ENCODE assay signal across 8 mouse cellular contexts in the genomic region with DNA sequence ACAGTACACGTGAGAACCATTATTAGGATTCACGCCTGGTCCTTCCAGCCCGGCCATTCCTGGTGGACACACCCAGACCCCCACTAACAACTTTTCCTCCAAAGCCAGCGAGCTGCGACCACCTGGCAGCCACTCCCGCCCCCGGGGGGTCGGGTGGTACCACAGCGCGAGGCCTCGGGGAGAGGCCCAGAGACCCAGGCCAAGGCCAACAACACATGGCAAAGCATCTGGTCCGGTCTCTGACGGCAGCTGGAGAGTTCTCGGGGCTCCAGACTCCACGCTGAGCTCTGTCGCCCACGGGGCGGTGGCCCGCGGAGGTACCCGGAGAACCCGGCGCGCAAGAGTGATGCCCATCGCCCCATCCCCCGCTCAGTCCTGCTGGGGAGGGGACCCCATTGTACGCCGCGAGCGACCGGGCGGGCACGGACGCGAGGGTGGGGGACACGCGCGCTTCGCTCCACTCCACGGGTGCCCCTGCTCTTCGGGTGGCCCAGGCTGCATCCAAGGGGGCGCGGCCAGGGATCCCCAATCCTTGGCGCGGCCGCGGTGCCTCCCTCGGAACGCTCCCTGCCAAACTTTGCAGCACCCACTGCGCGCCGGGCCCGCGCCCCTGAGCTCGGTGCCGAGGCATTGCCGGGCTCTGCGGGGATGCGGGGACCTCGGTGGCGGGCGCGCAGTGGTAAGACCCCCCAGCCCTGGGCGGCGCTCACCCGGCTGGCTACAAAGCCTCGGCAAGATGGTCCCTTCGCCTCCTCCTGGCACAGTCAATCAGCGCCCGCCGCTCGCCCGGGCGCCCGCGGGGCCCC. TPM values are rescaled to one million over a fixed set of nuclear protein-coding genes. Genes with fewer than 3 reads are reported as not detected.
A peak's percentile ranks its signal among the peaks of the same experiment; 100 is the strongest.
DNase-seq lines count a peak whose midpoint lies in the region; ATAC-seq and TF ChIP-seq lines count a peak whose summit lies in the region.

No protein-coding gene starts in this region.

- under 1% methylated on average over 74 of the region's 76 CpGs for WGBS in cerebellum, adult 2 months
- WGBS in hindbrain, embryonic 14.5 days = under 1% methylated on average over 62 of the region's 76 CpGs
- WGBS in midbrain, embryonic 10.5 days = under 1% methylated on average over 76 of the region's 76 CpGs

- H3K4me2 ChIP-seq in hindbrain, embryonic 14.5 days (replicated peaks) = peak overlapping the region; percentile 93

- H3K36me3 ChIP-seq in hindbrain, embryonic 14.5 days (replicated peaks; ENCODE audit: control insufficient read depth, insufficient read depth) = no peaks in the 10 kb centered on the region
- peaks cover 9% of the 10 kb centered on the region; the same call in 1 of the 2 replicates for H3K36me3 ChIP-seq in midbrain, embryonic 10.5 days

- H3K9me3 ChIP-seq in hindbrain, embryonic 14.5 days (ENCODE audit: control insufficient read depth, low read length) = no peaks in the 10 kb centered on the region
- H3K9me3 ChIP-seq in midbrain, embryonic 10.5 days (replicated peaks) = no peaks in the 10 kb centered on the region

- H3K4me3 ChIP-seq in cerebellum, adult 2 months (replicated peaks; ENCODE audit: insufficient read depth, low read depth, low read length) = peak overlapping the region; percentile 98
- peak overlapping the region; percentile 82 for H3K4me3 ChIP-seq in hindbrain, embryonic 14.5 days (replicated peaks; ENCODE audit: low read length)
- peak overlapping the region; percentile 99 for H3K4me3 ChIP-seq in midbrain, embryonic 10.5 days

- no peak for TF ChIP-seq CTCF in cerebellum, adult 2 months (IDR thresholded peaks at IDR 0.05; ENCODE audit: borderline replicate concordance, insufficient read depth, low read depth, low read length)

- TF ChIP-seq POLR2A in cerebellum, adult 2 months (IDR thresholded peaks at IDR 0.05; ENCODE audit: borderline replicate concordance, insufficient read depth, low read length) = no peak

- H3K27ac ChIP-seq in cerebellum, adult 2 months (ENCODE audit: insufficient read depth, low read length) = peak overlapping the region; percentile 100
- H3K27ac ChIP-seq in hindbrain, embryonic 14.5 days = peak overlapping the region; percentile 100
- peak overlapping the region; percentile 100 for H3K27ac ChIP-seq in midbrain, embryonic 10.5 days (replicated peaks)

- H3K27me3 ChIP-seq in cerebellum, adult 2 months (ENCODE audit: control insufficient read depth, insufficient read depth, low read length) = no peaks in the 10 kb centered on the region
- H3K27me3 ChIP-seq in hindbrain, embryonic 14.5 days (ENCODE audit: control insufficient read depth, insufficient read depth, low read length) = no peaks in the 10 kb centered on the region
- H3K27me3 ChIP-seq in midbrain, embryonic 10.5 days (ENCODE audit: low read depth, poor library complexity, severe bottlenecking) = peaks cover 29% of the 10 kb centered on the region

- peak; percentile 7; the same call in 1 of the 2 replicates for ATAC-seq in hindbrain, embryonic 14.5 days (ENCODE audit: low FRiP score)
- ATAC-seq in megakaryocyte-erythroid progenitor cell, adult 5-6 weeks (replicated peaks; ENCODE audit: low FRiP score, low TSS enrichment, poor library complexity, severe bottlenecking) = no peak

- peaks cover 32% of the 10 kb centered on the region for H3K4me1 ChIP-seq in cerebellum, adult 2 months (ENCODE audit: control insufficient read depth, insufficient read depth, low read length)
- H3K4me1 ChIP-seq in hindbrain, embryonic 14.5 days (replicated peaks; ENCODE audit: control insufficient read depth, insufficient read depth, low read length) = peaks cover 61% of the 10 kb centered on the region
- peaks cover 93% of the 10 kb centered on the region for H3K4me1 ChIP-seq in midbrain, embryonic 10.5 days

- peak overlapping the region; percentile 87 for H3K9ac ChIP-seq in hindbrain, embryonic 14.5 days

- DNase-seq in layer of hippocampus, postnatal 10 days (ENCODE audit: low spot score in 2 of 2) = peak; percentile 61 to 65
- no peak for DNase-seq in layer of hippocampus, adult 8-10 months (ENCODE audit: low spot score in 2 of 2)
- DNase-seq in NIH3T3 (ENCODE audit: low read depth) = peak; percentile 50
- DNase-seq in cerebellum, adult 2 months = peak; percentile 60 to 67
- DNase-seq in hindbrain, embryonic 14.5 days (ENCODE audit: low spot score) = no peak
- peak; percentile 47 for DNase-seq in midbrain, embryonic 10.5 days (ENCODE audit: low spot score)
- no peak for DNase-seq in gastrocnemius, adult 8-10 months (ENCODE audit: low spot score in 2 of 2)

RNA-seq across cellular contexts. Expression of gene Ephb2, which starts 0.8 kb away (rescaled TPM):
- total RNA-seq in layer of hippocampus, postnatal 10 days (2021) = 10 to 100 TPM; 55.1 to 57.0 TPM
- total RNA-seq in layer of hippocampus, adult 8-10 months (2022) = 10 to 100 TPM; 17.4 to 23.2 (median 19.8) TPM
- 29.1 and 35.4 TPM in 2 replicates for polyA plus RNA-seq in cerebellum, adult 2 months (2012; rRNA removed)
- polyA plus RNA-seq in hindbrain, embryonic 14.5 days (2014; fragmentation: Nextera tagmentation; extraction: Ambion mirVana) = 26.6 and 28.1 TPM in 2 replicates
- 15.6 and 20.9 TPM in 2 replicates for polyA plus RNA-seq in midbrain, embryonic 10.5 days (2016; fragmentation: Nextera tagmentation; extraction: Ambion mirVana)
- not detected in 2 replicates for total RNA-seq in megakaryocyte-erythroid progenitor cell, adult 5-6 weeks (2014; fragmentation: Nextera tagmentation)
- 0.56 TPM in 1 of 2 replicates, not detected in the other for total RNA-seq in megakaryocyte-erythroid progenitor cell, adult 5-6 weeks (2017)
- under 1 TPM in 3 of 4 experiments, not detected in 1; 0.24 to 0.75 (median 0.56) TPM for total RNA-seq in gastrocnemius, adult 8-10 months (2022)

RNA-seq across cellular contexts. Expression of gene C1qb, which starts 51.0 kb away (rescaled TPM):
- total RNA-seq in layer of hippocampus, postnatal 10 days (2021) = 10 to 100 TPM; 32.3 to 35.4 TPM
- 100 to 1,000 TPM in 2 of 4 experiments, 10 to 100 TPM in 2; 48.7 to 305 (median 140) TPM for total RNA-seq in layer of hippocampus, adult 8-10 months (2022)
- 41.8 and 46.8 TPM in 2 replicates for polyA plus RNA-seq in cerebellum, adult 2 months (2012; rRNA removed)
- 48.6 and 52.3 TPM in 2 replicates for polyA plus RNA-seq in hindbrain, embryonic 14.5 days (2014; fragmentation: Nextera tagmentation; extraction: Ambion mirVana)
- polyA plus RNA-seq in midbrain, embryonic 10.5 days (2016; fragmentation: Nextera tagmentation; extraction: Ambion mirVana) = 20.6 and 32.4 TPM in 2 replicates
- not detected in 2 replicates for total RNA-seq in megakaryocyte-erythroid progenitor cell, adult 5-6 weeks (2014; fragmentation: Nextera tagmentation)
- total RNA-seq in megakaryocyte-erythroid progenitor cell, adult 5-6 weeks (2017) = not detected in 2 replicates
- total RNA-seq in gastrocnemius, adult 8-10 months (2022) = 10 to 100 TPM in 1 of 4 experiments, 1 to 10 TPM in 3; 3.3 to 11.0 (median 7.2) TPM

RNA-seq across cellular contexts. Expression of gene C1qc, which starts 57.8 kb away (rescaled TPM):
- total RNA-seq in layer of hippocampus, postnatal 10 days (2021) = 10 to 100 TPM; 33.6 to 33.7 TPM
- 100 to 1,000 TPM in 2 of 4 experiments, 10 to 100 TPM in 2; 28.3 to 233 (median 108) TPM for total RNA-seq in layer of hippocampus, adult 8-10 months (2022)
- polyA plus RNA-seq in cerebellum, adult 2 months (2012; rRNA removed) = 26.6 and 28.6 TPM in 2 replicates
- polyA plus RNA-seq in hindbrain, embryonic 14.5 days (2014; fragmentation: Nextera tagmentation; extraction: Ambion mirVana) = 29.5 and 30.5 TPM in 2 replicates
- 7.1 and 12.9 TPM in 2 replicates for polyA plus RNA-seq in midbrain, embryonic 10.5 days (2016; fragmentation: Nextera tagmentation; extraction: Ambion mirVana)
- total RNA-seq in megakaryocyte-erythroid progenitor cell, adult 5-6 weeks (2014; fragmentation: Nextera tagmentation) = not detected in 2 replicates
- 3.4 TPM in 1 of 2 replicates, not detected in the other for total RNA-seq in megakaryocyte-erythroid progenitor cell, adult 5-6 weeks (2017)
- 1 to 10 TPM; 2.2 to 8.2 (median 5.5) TPM for total RNA-seq in gastrocnemius, adult 8-10 months (2022)

Comparison
In these comparisons a context has a peak if more than half of its experiments do, and no peak if none do; other contexts are left out.
1. DNase-seq: peak in layer of hippocampus, postnatal 10 days (2 of 2), NIH3T3 (single experiment), cerebellum, adult 2 months (2 of 2) and midbrain, embryonic 10.5 days (single experiment); none in layer of hippocampus, adult 8-10 months (0 of 2), hindbrain, embryonic 14.5 days (single experiment) and gastrocnemius, adult 8-10 months (0 of 2).
2. RNA of gene Ephb2, which starts 0.8 kb away (total RNA-seq): 55.1 to 57.0 TPM in layer of hippocampus, postnatal 10 days and 17.4 to 23.2 TPM in layer of hippocampus, adult 8-10 months; 0.56 TPM in megakaryocyte-erythroid progenitor cell, adult 5-6 weeks and 0.24 to 0.75 TPM in gastrocnemius, adult 8-10 months; every median in the first group is over 10 times any median in the second.
3. RNA of gene C1qb, which starts 51.0 kb away (total RNA-seq): 48.7 to 305 TPM in layer of hippocampus, adult 8-10 months, 32.3 to 35.4 TPM in layer of hippocampus, postnatal 10 days and 3.3 to 11.0 TPM in gastrocnemius, adult 8-10 months; not detected in megakaryocyte-erythroid progenitor cell, adult 5-6 weeks; every median in the first group is over 4 times any median in the second.
4. Peak in every context shown above with its lines, with median percentiles within 50 percentile points of each other: H3K27ac ChIP-seq and H3K4me3 ChIP-seq.